Mouse (Mus musculus) thymus, adult 2 months (tissue): ENCODE measurements around the gene Sfpq.

ENCODE experiments used
- CTCF ChIP-seq: fragments of 200-500 bp; IDR thresholded peaks from 2 replicates; pipeline ENCODE4 v1.5.1; 2012; ENCODE audit warnings: mild to moderate bottlenecking, control low read depth, low read length, moderate library complexity, borderline replicate concordance; ENCODE audit not compliant: control insufficient read depth, poor library complexity, insufficient read depth; ENCODE audit errors: extremely low read depth
- POLR2A ChIP-seq: fragments of 200-500 bp; IDR thresholded peaks from 2 replicates; pipeline ENCODE4 v1.6.1; 2012; ENCODE audit warnings: mild to moderate bottlenecking, low read length, control low read depth, moderate library complexity; ENCODE audit not compliant: control insufficient read depth, poor library complexity, insufficient read depth; ENCODE audit errors: extremely low read depth

DNA sequence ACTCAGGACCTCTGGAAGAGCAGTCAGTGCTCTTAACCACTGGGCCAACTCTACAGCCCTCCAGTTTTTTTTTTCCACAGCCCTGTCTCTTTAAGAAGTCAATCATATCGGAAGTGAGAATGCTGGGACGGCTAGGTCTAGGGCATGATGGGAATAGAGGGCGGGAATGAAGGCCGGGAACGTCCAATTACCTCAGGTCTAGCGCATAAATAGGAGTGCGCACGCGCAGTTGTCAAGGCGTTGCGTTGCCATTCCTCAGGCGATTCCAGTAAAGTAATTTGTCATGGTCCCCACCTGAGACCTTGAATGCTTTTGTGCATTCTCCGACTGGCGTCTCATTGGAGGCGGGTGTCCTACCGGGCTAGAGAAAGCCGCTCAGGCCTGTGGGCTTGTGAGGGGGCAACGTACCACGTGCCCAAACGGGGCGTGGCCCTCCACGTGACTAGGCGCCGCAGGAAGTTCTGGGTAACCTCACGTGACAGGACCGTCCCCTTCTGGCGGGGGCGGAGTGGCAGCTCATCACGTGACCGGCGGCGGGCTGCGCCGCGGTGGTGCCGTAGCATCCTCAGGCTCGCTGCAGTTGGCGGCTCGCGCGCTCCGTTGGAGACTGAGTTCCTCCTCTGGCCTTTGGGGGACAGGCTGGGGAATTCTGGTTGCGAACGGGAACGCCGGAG lies 55.9 kb downstream of the Sfpq start, which contains the start of gene Zmym6:
- TF ChIP-seq CTCF = peak; percentile 45; the same call in 1 of the 2 replicates
- TF ChIP-seq POLR2A = peak; percentile 74; the same call in 1 of the 2 replicates
